Mouse (Mus musculus): ENCODE measurements at regions not wholly inside any gene's neighbourhood (a gene's known extent, or its start where the extent isn't known, plus 50 kb on each side); places are given as distances from the start of the nearest gene placed in this dataset.

DNA sequence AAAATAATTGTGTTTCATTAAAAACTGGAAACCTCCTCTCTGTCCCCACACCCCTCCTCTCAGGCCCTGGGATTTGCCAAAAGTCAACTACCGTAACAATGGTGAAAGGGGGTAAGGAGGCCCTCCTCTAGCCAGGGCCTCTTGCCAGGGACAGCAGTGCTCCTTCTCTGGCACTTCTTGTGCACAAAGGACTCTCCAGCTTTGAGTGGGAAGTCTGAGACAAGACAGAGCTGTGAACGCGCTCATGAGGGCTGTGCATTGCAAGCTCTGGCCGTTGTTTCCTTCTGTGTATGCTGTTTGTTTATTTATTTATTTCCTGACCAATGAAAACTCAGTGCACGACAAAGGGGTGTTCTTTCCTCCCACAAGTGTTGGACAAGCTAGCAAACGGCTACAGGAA lies 50.8 kb upstream of the Atg10 start:
- TF ChIP-seq GATA1 (IDR thresholded peaks at IDR 0.05; ENCODE audit: borderline replicate concordance, low read length) (no peak), FLI1 (IDR thresholded peaks at IDR 0.05; ENCODE audit: low read length) (no peak)
